Mouse (Mus musculus): Measurements from ENCODE around the gene 1700122O11Rik.

DNA sequence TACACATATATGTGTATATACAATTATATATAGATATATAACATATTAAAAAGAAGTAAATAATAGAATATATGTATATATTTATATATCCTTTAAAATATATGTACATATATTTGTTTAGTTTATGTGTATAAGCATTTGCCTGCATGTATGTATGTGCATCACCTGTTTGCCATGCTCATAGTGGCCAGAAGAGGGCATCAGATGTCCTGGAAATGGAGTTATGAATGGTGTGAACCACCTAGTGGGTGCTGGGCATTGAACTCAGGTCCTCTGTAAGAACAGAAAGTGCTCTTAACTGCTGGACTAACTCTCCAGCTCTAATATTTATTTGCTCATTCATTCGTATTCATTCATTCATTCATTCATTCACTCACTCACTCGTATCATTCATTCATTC lies 15.6 kb upstream of the 1700122O11Rik start:
- no peak for TF ChIP-seq CTCF (conservative IDR thresholded peaks at IDR 0.05; ENCODE audit: insufficient read depth, insufficient read length, low read depth, low read length)
- no peak for TF ChIP-seq POLR2A (IDR thresholded peaks at IDR 0.05; ENCODE audit: low read depth, low read length)
